In genomic region chr17:31073273-31074052, GRCm38 (mm10) we compare ENCODE assay signal across 9 mouse cellular contexts. TPM values are rescaled to one million over a fixed set of nuclear protein-coding genes. Genes with fewer than 3 reads are reported as not detected.
DNase-seq lines count a peak whose midpoint lies in the region; ATAC-seq and TF ChIP-seq lines count a peak whose summit lies in the region.
"Had no signal": no experiment of that assay in that cellular context is flagged by ENCODE, and none has a peak within 500 bp of the region (broad histone marks: within the 10 kb centered on the region; RNA-seq: fewer than 3 reads in every experiment).

No protein-coding gene starts in this region.

- no peaks in the 10 kb centered on the region for H3K9me3 ChIP-seq in forebrain, postnatal 0 days (ENCODE audit: low read length)
- H3K9me3 ChIP-seq in hindbrain, embryonic 10.5 days: no peaks in the 10 kb centered on the region
- no peaks in the 10 kb centered on the region for H3K9me3 ChIP-seq in lung, embryonic 15.5 days

- ATAC-seq in forebrain, postnatal 0 days: peak; percentile 92
- peak; percentile 66 for ATAC-seq in lung, embryonic 15.5 days (ENCODE audit: borderline replicate concordance, extremely low read depth, low FRiP score, low TSS enrichment)

- peak; percentile 94 for DNase-seq in ES-CJ7 (ENCODE audit: low read depth, low spot score)
- DNase-seq in cerebellum, adult 2 months: peak; percentile 91 to 94
- peak; percentile 89 for DNase-seq in forebrain, postnatal 0 days
- DNase-seq in hindbrain, embryonic 10.5 days (ENCODE audit: low spot score): peak; percentile 83
- peak; percentile 78 for DNase-seq in layer of hippocampus, adult 9-11 months
- peak; percentile 93 for DNase-seq in thymus, postnatal 0 days (ENCODE audit: low spot score)

- H3K36me3 ChIP-seq in forebrain, postnatal 0 days (ENCODE audit: insufficient read depth): no peaks in the 10 kb centered on the region
- H3K36me3 ChIP-seq in hindbrain, embryonic 10.5 days: no peaks in the 10 kb centered on the region
- no peaks in the 10 kb centered on the region for H3K36me3 ChIP-seq in lung, embryonic 15.5 days

- WGBS in cerebellum, adult 2 months: 4% methylated on average over 31 of the region's 31 CpGs
- 3% methylated on average over 31 of the region's 31 CpGs for WGBS in forebrain, postnatal 0 days
- 3% methylated on average over 31 of the region's 31 CpGs for WGBS in hindbrain, embryonic 10.5 days
- 4% methylated on average over 31 of the region's 31 CpGs for WGBS in lung, embryonic 15.5 days
- WGBS in olfactory bulb, adult 2 months: 2% methylated on average over 31 of the region's 31 CpGs

- no peak for TF ChIP-seq CTCF in cerebellum, adult 2 months (IDR thresholded peaks at IDR 0.05; ENCODE audit: borderline replicate concordance, insufficient read depth, low read depth, low read length)
- TF ChIP-seq CTCF in forebrain, postnatal 0 days (IDR thresholded peaks at IDR 0.05; ENCODE audit: low read depth): no peak
- no peak for TF ChIP-seq CTCF in olfactory bulb, adult 2 months (IDR thresholded peaks at IDR 0.05; ENCODE audit: insufficient read depth, low read depth, low read length)

- H3K4me2 ChIP-seq in forebrain, postnatal 0 days (ENCODE audit: low read depth): peak overlapping the region; percentile 56
- peak overlapping the region; percentile 51 for H3K4me2 ChIP-seq in lung, embryonic 15.5 days

- peak overlapping the region; percentile 51; the same call in 1 of the 2 replicates for H3K27ac ChIP-seq in cerebellum, adult 2 months (ENCODE audit: insufficient read depth, low read length)
- peak overlapping the region; percentile 73 for H3K27ac ChIP-seq in forebrain, postnatal 0 days (ENCODE audit: low read depth, low read length)
- peak overlapping the region; percentile 78 for H3K27ac ChIP-seq in hindbrain, embryonic 10.5 days
- peak overlapping the region; percentile 39; the same call in 1 of the 2 replicates for H3K27ac ChIP-seq in lung, embryonic 15.5 days
- peak overlapping the region; percentile 85 for H3K27ac ChIP-seq in olfactory bulb, adult 2 months (ENCODE audit: insufficient read depth, low read depth, low read length)

- H3K27me3 ChIP-seq in cerebellum, adult 2 months (ENCODE audit: control insufficient read depth, insufficient read depth, low read length): no peaks in the 10 kb centered on the region
- no peaks in the 10 kb centered on the region for H3K27me3 ChIP-seq in forebrain, postnatal 0 days (ENCODE audit: insufficient read depth, low read length)
- H3K27me3 ChIP-seq in hindbrain, embryonic 10.5 days (ENCODE audit: insufficient read depth, poor library complexity, severe bottlenecking): no peaks in the 10 kb centered on the region; the same call in 1 of the 2 replicates
- H3K27me3 ChIP-seq in lung, embryonic 15.5 days: no peaks in the 10 kb centered on the region

- H3K4me1 ChIP-seq in cerebellum, adult 2 months (ENCODE audit: control insufficient read depth, insufficient read depth, low read length): peaks cover 42% of the 10 kb centered on the region
- peaks cover 31% of the 10 kb centered on the region for H3K4me1 ChIP-seq in forebrain, postnatal 0 days (ENCODE audit: insufficient read depth)
- peaks cover 84% of the 10 kb centered on the region for H3K4me1 ChIP-seq in hindbrain, embryonic 10.5 days (replicated peaks)
- peaks cover 52% of the 10 kb centered on the region for H3K4me1 ChIP-seq in lung, embryonic 15.5 days
- peaks cover 51% of the 10 kb centered on the region for H3K4me1 ChIP-seq in olfactory bulb, adult 2 months (ENCODE audit: control insufficient read depth, insufficient read depth, low read length)

- TF ChIP-seq POLR2A in cerebellum, adult 2 months (IDR thresholded peaks at IDR 0.05; ENCODE audit: borderline replicate concordance, insufficient read depth, low read length): no peak
- no peak for TF ChIP-seq POLR2A in olfactory bulb, adult 2 months (IDR thresholded peaks at IDR 0.05; ENCODE audit: insufficient read depth, low read depth, low read length)

- peak overlapping the region; percentile 33 for H3K9ac ChIP-seq in forebrain, postnatal 0 days
- H3K9ac ChIP-seq in lung, embryonic 15.5 days: no peak overlapping the region

- peak overlapping the region; percentile 36 for H3K4me3 ChIP-seq in cerebellum, adult 2 months (replicated peaks; ENCODE audit: insufficient read depth, low read depth, low read length)
- H3K4me3 ChIP-seq in forebrain, postnatal 0 days (ENCODE audit: low read depth, low read length): peak overlapping the region; percentile 30
- peak overlapping the region; percentile 46 for H3K4me3 ChIP-seq in hindbrain, embryonic 10.5 days
- peak overlapping the region; percentile 14; the same call in 1 of the 2 replicates for H3K4me3 ChIP-seq in lung, embryonic 15.5 days
- peak overlapping the region; percentile 11 for H3K4me3 ChIP-seq in olfactory bulb, adult 2 months (ENCODE audit: insufficient read depth, low read depth, low read length)

RNA-seq across cellular contexts. Expression of gene Abcg1, which starts 16.0 kb away (rescaled TPM):
- polyA plus RNA-seq in cerebellum, adult 2 months (2012; rRNA removed): 41.4 and 42.8 TPM in 2 replicates
- total RNA-seq in forebrain, postnatal 0 days (2014; rRNA removed): 16.8 and 24.2 TPM in 2 replicates
- 11.1 and 16.1 TPM in 2 replicates for polyA plus RNA-seq in forebrain, postnatal 0 days (2015; fragmentation: Nextera tagmentation; extraction: Ambion mirVana)
- polyA plus RNA-seq in hindbrain, embryonic 10.5 days (2016; fragmentation: Nextera tagmentation; extraction: Ambion mirVana): 6.9 and 9.7 TPM in 2 replicates
- polyA plus RNA-seq in lung, embryonic 15.5 days (2015; fragmentation: Nextera tagmentation; extraction: Ambion mirVana): 10.9 and 12.2 TPM in 2 replicates
- polyA plus RNA-seq in olfactory bulb, adult 2 months (2012; ENCODE audit: insufficient read depth, insufficient read length, low replicate concordance, missing spikeins): not detected in 2 replicates
- polyA plus RNA-seq in thymus, postnatal 0 days (2015; fragmentation: Nextera tagmentation; extraction: Ambion mirVana): 36.7 and 49.0 TPM in 2 replicates

RNA-seq across cellular contexts. Expression of gene Tff3, which starts 56.0 kb away (rescaled TPM):
- polyA plus RNA-seq in cerebellum, adult 2 months (2012; rRNA removed): 0.77 and 1.2 TPM in 2 replicates
- not detected in 2 replicates for total RNA-seq in forebrain, postnatal 0 days (2014; rRNA removed)
- 0.35 TPM in 1 of 2 replicates, not detected in the other for polyA plus RNA-seq in forebrain, postnatal 0 days (2015; fragmentation: Nextera tagmentation; extraction: Ambion mirVana)
- polyA plus RNA-seq in hindbrain, embryonic 10.5 days (2016; fragmentation: Nextera tagmentation; extraction: Ambion mirVana): 1.1 TPM in 1 of 2 replicates, not detected in the other
- 0.45 and 0.49 TPM in 2 replicates for polyA plus RNA-seq in lung, embryonic 15.5 days (2015; fragmentation: Nextera tagmentation; extraction: Ambion mirVana)
- not detected in 2 replicates for polyA plus RNA-seq in olfactory bulb, adult 2 months (2012; ENCODE audit: insufficient read depth, insufficient read length, low replicate concordance, missing spikeins)
- polyA plus RNA-seq in thymus, postnatal 0 days (2015; fragmentation: Nextera tagmentation; extraction: Ambion mirVana): 7.1 and 8.7 TPM in 2 replicates
- total RNA-seq: adrenal gland, postnatal 4 days had no signal

Comparison
In these comparisons a context has a peak if more than half of its experiments do, and no peak if none do; other contexts are left out.
1. Peak in every context shown above with its lines: DNase-seq, ATAC-seq, H3K4me3 ChIP-seq and H3K27ac ChIP-seq.